Mouse (Mus musculus): ENCODE results near the gene Clcf1.

DNA sequence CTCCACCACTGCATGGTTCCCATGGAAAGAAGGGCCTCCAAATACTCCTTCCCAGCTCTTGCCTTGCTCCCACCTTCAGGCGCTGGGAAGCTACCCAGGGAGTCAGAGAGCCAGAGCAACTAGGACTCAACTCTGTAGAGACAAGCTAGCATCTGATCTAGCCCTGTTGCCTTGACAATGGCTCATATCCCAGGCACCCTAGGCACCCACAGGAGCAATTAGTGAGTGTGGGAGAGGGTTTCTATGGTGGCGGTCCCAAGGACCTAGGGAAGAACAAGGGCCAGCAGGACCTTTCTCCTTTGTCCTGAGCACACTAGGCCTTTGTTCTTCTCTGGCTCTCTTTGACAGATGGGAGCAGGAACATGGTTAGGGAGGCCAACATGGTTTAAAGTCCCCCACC is 30.3 kb upstream of the Clcf1 start:
- TF ChIP-seq CTCF (conservative IDR thresholded peaks at IDR 0.05; ENCODE audit: low read length) (no peak), POU5F1 (IDR thresholded peaks at IDR 0.05; ENCODE audit: borderline replicate concordance, low read length) (no peak), NANOG (IDR thresholded peaks at IDR 0.05; ENCODE audit: borderline replicate concordance, low read length) (no peak)
